Mouse (Mus musculus): Measurements from ENCODE around the gene Mbd4. TPM values are rescaled to one million over a fixed set of nuclear protein-coding genes. Genes with fewer than 3 reads are reported as not detected.
A peak's percentile ranks its signal among the peaks of the same experiment; 100 is the strongest.

The Mbd4 gene
- total RNA-seq, 2 experiments from 2014 or later, result 2.4 to 2.6 TPM

DNA sequence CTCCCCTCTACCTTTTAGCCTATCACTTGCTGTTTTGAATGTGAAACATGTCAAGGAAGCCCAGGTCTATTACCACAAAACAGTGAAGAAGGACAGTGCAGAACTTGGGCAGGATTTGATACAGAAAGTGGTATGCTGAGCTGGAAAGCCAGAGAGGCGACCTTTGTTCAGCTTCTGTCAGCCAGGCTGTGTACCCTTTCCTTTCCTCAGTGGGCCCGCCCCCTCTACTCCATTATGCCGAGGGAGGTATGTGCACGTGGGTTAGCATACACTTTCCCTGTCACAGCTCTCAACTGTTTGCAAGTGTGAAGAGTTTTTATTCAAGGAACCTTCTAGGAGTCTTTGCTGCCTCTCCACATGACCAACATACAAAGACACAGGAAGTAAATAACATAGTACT lies 6.1 kb upstream of the Mbd4 start:
- DNase-seq, result no peak

DNA sequence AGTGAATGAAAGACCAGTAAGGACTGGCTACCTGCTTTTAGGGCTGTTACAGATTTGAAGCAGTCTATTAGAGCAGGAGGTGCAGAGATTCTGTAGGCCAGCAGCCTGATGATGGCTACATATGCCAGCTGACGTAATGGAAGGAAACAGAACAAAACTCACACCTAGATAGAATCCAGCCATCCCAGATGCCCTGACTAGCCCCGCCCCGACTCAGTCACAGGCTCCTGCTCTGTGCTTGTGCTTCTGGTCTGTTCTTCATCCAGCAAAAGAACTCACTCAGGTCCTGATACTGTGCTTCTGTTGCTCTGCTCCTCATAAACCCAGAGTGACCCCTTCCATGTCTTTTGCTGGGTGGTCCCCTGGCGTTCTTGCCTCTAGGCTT lies 3.2 kb upstream of the Mbd4 start:
- DNase-seq, result peak in 1 of 2 experiments; percentile 24

DNA sequence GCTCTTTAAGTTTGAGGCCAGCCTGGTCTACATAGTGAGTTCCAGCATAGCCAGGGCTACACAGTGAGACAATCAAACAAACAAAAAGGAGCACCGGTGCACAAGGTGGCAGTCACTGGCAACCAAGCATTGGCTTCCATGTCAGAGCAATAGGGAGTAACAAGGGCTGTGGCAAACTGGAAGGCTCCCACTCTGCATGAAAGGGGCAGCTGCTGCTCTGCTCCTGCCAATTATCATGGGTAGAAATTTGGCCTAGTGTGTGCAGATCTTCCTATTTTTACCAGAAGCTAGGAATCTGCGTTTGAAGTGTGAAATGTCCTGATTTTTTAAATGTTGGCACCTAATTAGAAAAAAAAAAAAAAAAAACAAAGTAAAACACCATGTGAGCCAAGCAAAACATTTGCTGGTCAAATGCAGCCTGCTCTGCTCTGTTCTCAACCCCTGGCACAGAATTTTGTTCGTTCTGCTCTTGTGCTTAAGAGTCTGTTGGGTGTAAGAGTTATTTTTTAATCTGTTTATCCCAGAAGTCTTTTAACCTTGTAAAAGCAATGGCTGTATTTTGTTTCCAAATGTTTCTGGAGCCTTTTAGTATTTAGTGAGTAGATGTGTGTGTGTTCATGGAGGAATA lies 2.7 kb upstream of the Mbd4 start:
- DNase-seq, result no peak

DNA sequence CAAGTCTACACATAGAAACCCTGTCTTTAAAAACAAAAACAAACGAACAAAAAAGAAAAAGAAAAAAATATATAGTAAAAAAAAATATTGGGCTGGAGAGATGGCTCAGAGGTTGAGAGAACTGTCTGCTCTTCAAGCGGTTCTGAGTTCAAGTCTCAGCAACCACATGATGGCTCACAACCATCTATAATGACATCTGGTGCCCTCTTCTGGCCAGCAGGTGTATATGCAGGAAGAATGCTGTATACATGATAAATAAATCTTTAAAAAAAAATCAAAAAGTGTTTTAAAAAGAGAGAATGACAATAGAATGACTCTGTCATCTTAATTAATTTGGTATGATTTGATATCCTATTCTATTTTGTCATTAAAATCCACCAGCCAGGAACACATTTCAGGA lies 1.3 kb upstream of the Mbd4 start:
- DNase-seq, result peak in 1 of 2 experiments; percentile 16

DNA sequence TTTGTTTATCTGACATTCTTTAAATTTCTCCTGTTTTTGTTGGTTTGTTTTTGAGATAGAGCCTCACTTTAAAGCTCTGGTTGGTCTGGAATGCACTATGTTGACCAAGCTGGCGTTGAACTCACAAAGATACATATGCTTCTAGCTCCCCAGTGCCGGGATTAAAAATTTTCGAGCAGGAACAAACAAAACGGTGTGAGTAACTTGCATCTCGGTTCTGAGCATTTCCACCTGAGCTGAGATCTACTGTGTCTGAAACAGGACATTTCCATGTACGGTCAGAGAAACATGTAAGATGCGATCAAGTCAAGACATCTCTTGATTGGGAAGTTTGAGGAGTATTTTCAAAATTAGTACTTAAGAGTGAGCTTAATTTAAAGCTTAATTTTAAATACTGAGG lies 814 bp upstream of the Mbd4 start:
- DNase-seq, result no peak

DNA sequence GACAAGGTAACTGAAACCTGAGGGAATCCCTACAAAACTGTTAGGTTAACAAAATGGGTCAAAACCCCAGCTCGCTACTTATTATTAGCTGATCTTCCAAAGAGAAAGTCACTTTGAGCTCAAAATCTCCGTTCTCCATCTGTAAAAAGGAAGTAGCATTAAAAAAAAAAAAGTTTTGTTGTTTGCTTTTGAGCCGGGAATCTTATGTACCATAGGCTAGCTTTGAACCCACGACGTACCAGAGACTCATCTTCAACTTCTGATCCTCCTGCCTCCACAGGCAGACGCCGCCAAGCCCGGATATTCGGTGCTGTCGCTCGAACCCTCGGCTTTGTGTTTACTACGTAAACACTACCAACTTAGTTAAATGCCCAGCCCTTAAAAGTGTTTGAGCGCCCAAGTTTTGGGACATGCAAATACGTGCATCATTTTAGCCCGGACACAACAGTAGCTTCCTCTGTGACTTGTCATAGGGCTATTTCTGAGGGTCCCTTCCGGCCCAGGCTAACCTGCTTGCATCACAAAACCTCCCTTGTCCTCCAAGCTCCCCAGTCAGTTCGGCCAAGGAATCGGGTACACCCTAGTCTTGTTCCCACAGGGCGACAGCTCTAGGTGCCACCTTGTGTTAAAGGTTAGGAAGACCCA lies 603 bp downstream of the Mbd4 start:
- DNase-seq, result no peak

DNA sequence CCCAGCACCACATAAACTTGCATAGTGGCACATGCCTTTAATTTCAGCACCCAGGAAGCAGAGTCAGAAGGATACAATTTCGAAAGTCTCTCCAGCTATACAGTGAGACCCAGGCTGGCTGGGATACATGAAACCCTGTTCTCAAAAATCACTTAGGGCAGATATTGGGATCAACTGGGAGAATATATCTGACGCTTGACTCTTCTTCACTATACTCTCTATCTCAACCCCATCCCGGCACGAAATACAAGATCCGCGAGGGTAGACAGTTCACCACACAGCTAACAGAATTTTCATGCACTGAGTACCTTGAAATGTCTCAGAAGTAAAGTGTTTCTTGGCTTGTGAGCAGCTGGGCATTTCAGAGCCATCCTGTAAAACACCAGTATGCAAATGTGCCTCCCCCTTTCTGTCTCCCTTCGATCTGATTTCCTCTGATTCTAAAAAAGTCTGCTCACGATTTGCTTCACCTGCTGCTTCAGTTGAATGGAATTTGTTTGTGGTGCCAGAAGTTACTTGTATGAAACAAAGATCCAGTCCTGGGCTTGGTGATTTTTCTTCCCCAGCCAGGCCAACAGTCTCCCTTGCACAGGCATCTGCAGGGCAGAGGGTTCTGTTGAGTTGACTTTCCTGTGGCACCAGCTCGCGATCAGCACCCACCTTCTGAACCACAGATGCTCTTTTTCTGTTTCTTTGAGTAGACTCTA lies 4.4 kb downstream of the Mbd4 start:
- no peak for DNase-seq

DNA sequence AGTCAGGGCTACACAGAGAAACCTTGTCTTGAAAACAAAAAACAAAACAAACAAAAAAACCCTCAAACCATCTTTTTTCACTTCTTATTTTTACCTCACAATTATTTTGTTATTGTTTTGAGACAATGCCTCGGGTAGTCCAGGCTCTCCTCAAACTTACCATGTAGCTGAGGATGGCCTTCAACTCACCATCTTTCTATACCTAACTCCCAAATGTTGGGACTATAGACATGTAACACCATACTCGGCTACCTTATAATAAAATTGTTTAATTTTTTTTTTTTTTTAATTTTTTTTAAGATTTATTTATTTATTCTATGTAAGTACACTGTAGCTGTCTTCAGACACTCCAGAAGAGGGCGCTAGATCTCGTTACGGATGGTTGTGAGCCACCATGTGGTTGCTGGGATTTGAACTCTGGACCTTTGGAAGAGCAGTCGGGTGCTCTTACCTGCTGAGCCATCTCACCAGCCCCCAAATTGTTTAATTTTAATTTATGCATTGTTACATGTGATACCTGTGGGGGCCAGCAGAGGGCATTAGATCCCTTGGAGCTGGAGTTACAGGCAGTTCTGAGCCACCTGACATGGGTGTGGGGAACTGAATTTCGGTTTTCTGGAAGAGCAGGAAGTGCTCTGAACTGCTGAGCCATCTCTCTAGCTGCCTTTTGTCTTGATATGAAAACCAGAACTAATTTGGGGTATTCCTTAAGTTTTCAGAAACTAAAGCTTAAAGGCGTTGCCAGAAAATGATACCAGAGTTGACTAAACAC lies 6.3 kb downstream of the Mbd4 start:
- peak; percentile 52 to 72 for DNase-seq

DNA sequence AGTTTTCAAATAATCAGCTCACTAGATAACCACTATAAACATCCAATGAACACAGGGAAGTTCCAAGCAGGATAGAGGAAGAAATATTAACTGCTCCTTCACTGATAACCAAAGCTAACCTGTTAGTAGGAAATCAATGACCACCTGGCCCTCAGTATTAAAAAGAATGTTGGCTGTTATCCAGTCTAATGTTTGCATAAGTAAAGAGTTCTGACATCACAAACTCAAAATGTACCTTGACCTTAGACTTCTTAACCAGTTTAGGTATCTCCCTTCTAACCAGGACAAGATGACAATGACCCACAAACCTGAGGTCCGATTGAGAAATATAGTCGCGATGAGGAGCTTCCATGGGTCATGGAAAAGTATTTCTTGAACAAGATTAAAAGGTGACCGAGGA lies 8.2 kb downstream of the Mbd4 start:
- DNase-seq, result no peak

DNA sequence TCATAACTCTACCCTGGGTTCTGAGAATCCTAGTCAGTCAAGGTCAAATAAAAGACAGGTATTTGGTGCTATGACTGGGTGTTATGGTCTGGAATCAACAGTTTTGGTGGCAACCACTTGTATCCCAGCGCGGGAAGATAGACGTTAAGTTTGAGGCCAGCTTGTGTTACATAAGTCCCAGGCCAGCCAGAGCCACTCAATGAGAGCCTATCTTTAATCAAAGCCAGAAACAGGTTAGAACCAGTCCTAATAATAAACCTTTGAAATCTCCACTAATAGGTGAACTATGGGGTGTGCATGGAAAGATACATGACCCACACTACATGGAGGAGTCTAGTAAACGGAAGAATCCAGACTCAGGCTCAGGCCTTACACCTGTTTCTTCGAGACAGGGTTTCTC lies 14.4 kb downstream of the Mbd4 start:
- DNase-seq, result no peak

DNA sequence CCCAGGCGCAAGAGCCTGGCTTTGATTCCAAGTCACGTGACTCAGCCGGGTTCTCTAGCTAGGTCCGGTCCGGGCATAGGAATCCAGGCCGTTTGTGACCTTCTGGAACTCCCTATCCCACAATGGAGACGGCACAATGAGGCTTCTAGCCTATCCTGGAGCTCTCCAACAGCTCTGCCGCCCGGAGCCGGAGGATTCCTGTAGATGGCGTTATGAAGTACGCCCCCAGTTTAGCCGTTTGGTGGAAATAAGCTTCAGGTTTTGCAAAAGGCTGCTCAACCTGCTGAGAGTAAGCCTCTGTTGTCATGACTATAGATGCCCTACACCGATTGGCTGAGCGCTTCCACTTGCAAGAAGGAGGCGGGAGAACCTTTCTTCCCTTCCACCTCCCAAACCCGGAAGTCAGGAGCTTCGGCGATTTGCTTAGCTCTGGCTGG lies 15.0 kb downstream of the Mbd4 start, which contains the start of gene Efcab12:
Efcab12 (minus strand) TSS at position 252 of the 437 bp plus-strand sequence.
- DNase-seq, result peak; percentile 78 to 81

DNA sequence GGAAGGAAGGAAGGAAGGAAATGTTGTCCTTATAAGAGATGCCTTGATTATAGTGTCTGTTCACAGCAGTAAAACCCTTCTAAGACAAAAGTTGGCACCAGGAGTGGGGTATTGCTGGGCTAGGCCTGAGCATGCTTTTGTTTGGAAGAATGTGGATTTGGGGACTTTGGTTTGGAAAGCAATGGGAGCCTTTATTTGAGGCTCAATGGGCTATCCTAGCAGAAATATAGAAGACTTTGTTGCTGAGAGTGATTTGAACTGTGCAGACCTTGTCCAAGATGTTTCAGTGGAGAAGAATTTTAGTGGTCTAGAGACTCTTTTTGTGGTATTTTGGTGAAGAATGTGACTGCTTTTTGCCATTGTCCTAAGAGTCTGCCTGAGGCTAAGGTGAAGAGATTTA lies 19.3 kb downstream of the Mbd4 start:
- DNase-seq, result no peak

DNA sequence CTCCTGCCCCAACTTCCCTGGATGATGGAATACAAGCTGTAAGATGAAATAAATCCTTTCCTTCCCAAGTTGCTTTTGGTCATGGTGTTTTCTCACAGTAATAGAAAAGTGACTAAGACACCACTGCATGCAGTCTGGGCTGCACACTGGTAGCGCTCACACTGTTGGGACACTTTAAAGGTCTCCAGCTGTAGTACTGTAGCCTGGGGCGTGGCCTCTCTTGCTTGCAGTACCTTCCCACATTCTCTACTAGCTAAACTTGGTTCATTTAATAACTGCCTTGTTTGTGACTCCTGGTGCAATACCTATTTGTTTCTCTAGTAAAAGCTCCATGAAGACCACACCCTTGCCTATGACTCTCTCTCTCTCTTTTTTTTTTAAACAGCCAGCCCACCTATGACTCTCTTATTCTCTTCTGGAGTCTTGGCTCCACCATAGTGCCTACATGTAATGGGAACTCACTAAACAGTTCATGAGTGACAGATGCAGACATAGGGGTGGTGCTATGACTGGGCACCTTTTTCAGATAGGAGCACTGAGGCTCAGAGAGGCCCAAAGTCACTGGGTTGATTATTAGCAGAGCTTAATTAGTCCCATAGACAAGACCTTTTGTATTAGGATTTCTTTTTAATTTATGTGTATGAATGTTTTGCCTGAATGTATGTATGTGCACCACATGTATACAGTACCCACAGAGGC lies 20.9 kb downstream of the Mbd4 start:
- DNase-seq, result no peak

DNA sequence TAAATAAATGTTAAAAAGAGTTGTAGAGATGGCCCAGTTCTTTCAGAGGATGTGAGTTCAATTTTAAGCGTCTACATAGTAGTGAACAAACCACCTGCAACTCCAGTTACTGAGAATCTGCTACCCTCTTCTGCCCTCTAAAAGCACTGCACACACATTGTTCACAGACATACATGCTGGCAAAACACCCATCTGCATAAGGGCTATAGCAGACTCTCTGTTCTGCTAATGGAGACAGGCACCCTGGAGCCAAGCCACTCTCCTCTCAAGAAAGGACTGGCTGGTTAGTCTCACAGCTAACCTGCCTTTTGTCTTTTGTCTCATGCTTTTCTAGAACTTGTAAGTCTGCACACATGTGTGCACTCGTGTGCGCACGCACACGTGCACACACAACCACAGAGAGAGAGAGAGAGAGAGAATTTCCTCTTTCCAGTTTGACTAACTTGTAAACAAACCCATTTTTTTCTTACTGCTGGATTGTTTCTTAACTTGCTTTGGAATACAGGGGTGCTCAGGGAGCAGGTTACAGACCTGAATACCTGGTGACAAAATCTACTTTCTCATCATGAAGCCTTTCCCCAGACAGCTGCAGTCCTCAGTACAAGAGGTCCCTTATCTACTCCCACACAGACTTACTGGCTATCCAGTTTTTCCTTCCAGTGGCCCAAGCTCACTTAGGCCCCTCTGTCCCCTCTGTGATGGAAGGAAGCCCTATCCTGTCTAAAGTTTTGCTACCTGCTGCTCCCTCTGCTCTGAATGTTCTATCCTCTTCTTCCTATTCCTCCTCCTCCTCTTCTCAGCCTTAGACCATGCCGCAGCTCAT lies 22.2 kb downstream of the Mbd4 start:
- no peak for DNase-seq

DNA sequence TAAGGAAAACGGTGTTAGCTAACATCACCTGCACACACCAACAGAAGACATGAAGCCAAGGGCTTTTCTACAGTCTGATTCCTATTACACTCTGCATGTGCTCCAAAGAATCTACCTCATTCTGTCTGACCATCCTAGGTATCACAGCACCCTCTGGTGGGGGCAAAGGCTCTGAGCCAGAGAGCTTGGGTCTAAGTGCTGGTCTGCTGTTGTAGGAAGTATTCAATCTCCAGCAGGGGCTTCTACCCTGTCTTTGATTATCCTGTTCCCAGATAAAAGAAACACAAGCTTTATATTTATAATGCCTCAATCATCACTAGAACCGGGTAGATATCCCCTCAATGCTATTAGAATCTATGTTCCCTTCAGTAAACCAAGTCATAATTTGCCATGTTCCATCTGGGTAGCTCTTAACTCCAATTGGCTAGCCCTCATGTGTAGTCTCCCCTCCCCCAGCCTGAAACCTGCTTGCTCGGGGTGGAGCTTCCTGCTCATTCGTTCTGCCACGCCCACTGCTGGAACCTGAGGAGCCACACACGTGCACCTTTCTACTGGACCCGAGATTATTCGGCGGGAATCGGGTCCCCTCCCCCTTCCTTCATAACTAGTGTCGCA lies 29.2 kb downstream of the Mbd4 start:
- DNase-seq, result peak; percentile 60 to 78

DNA sequence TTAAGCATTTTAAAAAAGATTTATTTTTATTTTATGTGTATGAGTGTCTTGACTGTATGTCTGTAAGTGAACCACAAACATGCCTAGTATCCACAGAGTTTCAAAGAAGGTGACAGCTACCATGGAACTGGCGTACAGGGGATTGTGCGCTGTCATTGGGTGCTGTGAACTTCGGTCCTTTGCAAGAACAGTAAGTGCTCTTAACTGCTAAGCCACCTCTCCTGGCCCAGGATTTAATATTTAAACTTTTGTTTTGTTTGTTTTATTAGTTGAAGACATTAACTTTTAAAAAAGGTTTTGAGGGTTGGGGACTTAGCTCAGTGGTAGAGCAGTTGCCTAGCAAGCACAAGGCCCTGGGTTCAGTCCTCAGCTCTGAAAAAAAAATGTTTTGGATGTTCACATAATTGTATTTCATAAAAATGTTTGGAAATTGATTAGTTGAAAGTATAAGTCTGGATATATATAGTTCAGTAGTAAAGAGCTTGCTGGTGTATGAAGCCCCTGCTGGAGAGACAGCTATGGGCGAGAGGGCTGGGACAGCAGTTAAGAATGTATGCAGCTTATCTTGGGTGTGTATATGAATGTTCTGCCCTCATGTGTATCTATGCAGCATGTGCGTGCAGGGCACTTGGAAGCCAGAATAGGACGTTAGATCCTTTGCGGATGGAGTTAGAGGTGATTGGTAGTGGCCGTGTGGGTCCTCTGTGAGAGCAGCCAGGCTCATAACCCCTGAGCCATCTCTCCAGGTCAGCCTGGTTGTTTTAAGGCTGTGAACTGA lies 31.8 kb downstream of the Mbd4 start:
- DNase-seq, result no peak

DNA sequence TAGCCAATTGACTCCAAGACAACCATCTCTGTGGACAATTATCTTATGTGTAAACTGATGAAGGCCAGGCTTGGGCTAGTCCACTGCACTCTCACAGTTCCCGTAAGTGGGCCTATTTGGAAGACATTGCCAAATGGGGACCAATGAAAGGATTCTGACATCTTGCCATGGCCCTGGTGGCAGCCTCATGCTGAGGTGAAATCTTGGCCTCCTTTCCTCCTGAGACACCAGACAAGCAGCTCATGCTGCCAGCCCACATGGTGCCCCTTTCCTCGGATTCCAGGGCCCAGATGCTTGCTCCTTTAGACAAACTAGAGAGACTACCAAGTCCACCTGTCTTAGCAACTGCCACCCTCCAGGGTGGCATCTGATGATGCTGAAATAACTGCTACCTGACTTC lies 35.0 kb downstream of the Mbd4 start:
- DNase-seq, result no peak

DNA sequence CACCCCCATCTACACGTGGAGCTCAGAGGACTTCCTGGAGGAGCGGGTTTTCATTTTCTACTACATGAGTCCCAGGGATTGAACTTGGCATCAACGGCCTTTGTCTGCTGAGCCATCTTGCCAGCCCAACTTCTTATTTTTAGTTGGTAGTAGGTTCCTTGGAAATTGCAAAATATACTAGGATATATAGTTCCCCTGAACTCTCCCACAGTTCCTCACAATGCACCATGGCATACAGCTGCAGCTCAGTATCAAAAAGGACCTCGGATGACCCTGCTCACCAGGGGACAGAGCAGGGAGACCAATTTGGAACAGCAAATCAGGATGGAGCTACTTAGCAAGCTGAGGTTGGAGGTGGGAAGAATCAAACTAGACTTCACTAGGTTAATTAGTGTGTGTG lies 38.1 kb downstream of the Mbd4 start:
- DNase-seq, result no peak

DNA sequence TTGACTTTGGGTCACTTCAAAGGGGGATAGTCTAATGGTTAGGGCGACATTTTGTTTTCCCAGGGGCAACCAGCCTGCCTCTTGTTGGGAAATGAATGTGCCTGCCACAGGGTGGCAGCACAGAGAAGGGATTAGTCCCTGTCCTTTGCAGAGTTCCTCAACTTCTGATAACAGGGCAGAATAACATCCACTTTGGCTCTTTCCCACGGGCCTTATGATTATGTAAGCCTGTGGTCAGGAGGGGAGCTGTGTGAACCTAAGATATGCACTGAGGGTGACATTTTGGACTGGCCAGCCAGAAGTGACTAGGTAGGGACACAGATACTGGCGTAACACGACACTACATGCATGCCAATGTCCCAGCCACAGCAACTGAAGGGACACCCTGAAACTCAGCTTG lies 39.1 kb downstream of the Mbd4 start:
- peak; percentile 75 to 83 for DNase-seq

DNA sequence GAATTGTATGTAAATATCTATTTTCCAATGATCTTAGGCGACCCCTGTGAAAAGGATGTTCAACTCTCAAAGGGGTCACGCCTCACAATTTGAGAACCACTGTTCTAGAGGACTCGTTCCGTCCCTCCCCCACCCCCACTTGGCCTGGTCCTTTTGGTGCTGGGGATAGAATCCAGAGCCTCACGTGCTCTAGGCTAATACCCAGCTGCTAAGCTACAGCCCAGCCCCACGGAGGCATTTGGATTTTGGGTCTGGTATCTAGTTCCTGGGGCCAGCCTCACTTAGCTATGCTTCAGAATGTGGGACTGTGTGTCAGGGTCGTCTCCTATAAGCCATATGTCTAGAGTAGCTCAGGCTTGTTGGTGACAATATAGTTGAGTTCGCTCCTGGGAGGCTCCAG lies 41.6 kb downstream of the Mbd4 start:
- no peak for DNase-seq

All from adrenal gland, postnatal 36 days (tissue).